Mouse (Mus musculus) embryonic facial prominence, embryonic 13.5 days (tissue): ENCODE measurements around the gene Fut1. TPM values are rescaled to one million over a fixed set of nuclear protein-coding genes. Genes with fewer than 3 reads are reported as not detected.

Experiments
- ATAC-seq: fragments of 200-750 bp; cut with Nextera tagmentation; 2 replicates; pipeline ENCODE4 v1.8.0; 2017; ENCODE audit warnings: low read depth; ENCODE audit not compliant: insufficient number of reproducible peaks, insufficient read depth, low FRiP score, low TSS enrichment
- H3K27ac ChIP-seq: fragments of 300-500 bp; sonication (generic); 2 replicates; pipeline ENCODE4 v1.5.1; 2015; ENCODE audit warnings: moderate library complexity, mild to moderate bottlenecking, inconsistent platforms
- H3K27me3 ChIP-seq: fragments of 300-500 bp; sonication (generic); 2 replicates; pipeline ENCODE4 v1.6.1; 2015; ENCODE audit warnings: mild to moderate bottlenecking, inconsistent platforms
- H3K36me3 ChIP-seq: fragments of 300-500 bp; sonication (generic); 2 replicates; pipeline ENCODE4 v1.6.1; 2015; ENCODE audit warnings: mild to moderate bottlenecking, inconsistent platforms
- H3K4me1 ChIP-seq: fragments of 300-500 bp; sonication (generic); 2 replicates; pipeline ENCODE4 v1.6.1; 2015; ENCODE audit warnings: inconsistent platforms
- H3K4me2 ChIP-seq: fragments of 300-500 bp; sonication (generic); 2 replicates; pipeline ENCODE4 v1.6.1; 2015; ENCODE audit warnings: moderate library complexity, mild to moderate bottlenecking, inconsistent platforms
- H3K4me3 ChIP-seq: fragments of 300-500 bp; sonication (generic); 2 replicates; pipeline ENCODE4 v1.5.1; 2015; ENCODE audit warnings: mild to moderate bottlenecking, inconsistent platforms
- H3K9ac ChIP-seq: fragments of 300-500 bp; sonication (generic); 2 replicates; pipeline ENCODE4 v1.6.1; 2015; ENCODE audit warnings: mild to moderate bottlenecking, inconsistent platforms
- H3K9me3 ChIP-seq: fragments of 300-500 bp; sonication (generic); 2 replicates; pipeline ENCODE4 v1.6.1; 2016; ENCODE audit warnings: inconsistent platforms
- WGBS: fragments of 180-500 bp; shearing (Covaris S2); methylation state at CpG from one replicate; pipeline ENCODE4 v1.1.7; 2015; ENCODE audit warnings: mixed read lengths; 5-methylcytosine and 5-hydroxymethylcytosine counted together
- polyA plus RNA-seq: library from polyadenylated mRNA; unstranded; fragments of >200 nt; fragmentation: Nextera tagmentation; extraction: Ambion mirVana; gene quantifications from 2 replicates; pipeline ENCODE4 v1.2.1, GENCODE M21; 2015

The Fut1 gene
- polyA plus RNA-seq, 1 experiment from 2014 or later: 2.3 TPM

DNA sequence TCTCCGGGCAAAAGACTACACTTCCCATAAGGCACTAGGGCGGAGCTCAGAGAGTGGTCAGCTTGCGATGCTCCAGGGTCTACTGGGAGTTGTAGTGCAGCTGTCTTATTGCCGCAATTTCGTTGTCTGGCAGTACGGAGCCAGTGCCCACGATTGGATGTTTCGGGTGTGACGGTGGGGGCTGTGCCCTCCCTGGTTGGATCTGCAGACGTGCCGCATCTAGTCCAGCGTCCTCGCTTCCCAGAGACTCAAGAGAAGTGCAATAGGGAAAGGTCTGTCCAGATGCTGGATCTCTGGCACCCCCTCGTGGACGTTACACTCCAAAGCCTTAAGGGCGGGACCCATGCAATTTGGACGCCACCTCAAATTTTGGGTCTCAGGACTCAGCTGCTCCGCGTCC is 27.9 kb upstream of the Fut1 start:
- ATAC-seq: peak; percentile 93
- peak overlapping the region; percentile 33 for H3K4me3 ChIP-seq
- H3K36me3 ChIP-seq: peaks cover 32% of the 10 kb centered on the region
- WGBS: 4% methylated on average over 19 of the region's 19 CpGs
- no peak overlapping the region; the same call in 1 of the 2 replicates for H3K27ac ChIP-seq
- no peaks in the 10 kb centered on the region for H3K9me3 ChIP-seq
- H3K27me3 ChIP-seq: no peaks in the 10 kb centered on the region
- peak overlapping the region; percentile 49; the same call in 1 of the 2 replicates for H3K9ac ChIP-seq
- peaks cover 9% of the 10 kb centered on the region; the same call in 1 of the 2 replicates for H3K4me1 ChIP-seq
- H3K4me2 ChIP-seq: peak overlapping the region; percentile 57

DNA sequence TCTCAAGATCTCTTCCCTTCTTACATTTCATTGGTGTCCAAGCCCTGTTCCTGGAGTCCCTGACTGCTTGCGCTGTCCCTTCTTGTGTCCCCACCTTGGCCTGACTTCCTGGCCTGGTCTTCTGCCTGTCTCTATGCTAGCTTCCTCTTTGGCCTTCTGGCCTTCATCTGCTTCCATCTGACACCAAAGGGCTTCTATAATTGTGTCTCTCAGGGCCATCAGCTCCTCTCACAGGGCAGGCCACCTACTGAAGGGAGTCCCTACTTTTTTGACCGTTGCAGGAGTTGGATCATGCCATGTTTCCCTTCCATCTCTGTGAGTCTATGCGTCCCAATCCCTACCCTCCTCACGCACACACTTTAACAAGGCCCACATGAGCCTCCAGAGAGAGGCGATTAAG is 27.2 kb upstream of the Fut1 start:
- H3K4me3 ChIP-seq: peak overlapping the region; percentile 33; the same call in 1 of the 2 replicates
- no peak overlapping the region for H3K9ac ChIP-seq
- H3K4me1 ChIP-seq: peaks cover 9% of the 10 kb centered on the region; the same call in 1 of the 2 replicates
- peaks cover 25% of the 10 kb centered on the region for H3K36me3 ChIP-seq
- H3K27me3 ChIP-seq: no peaks in the 10 kb centered on the region
- no peak overlapping the region for H3K27ac ChIP-seq
- no peaks in the 10 kb centered on the region for H3K9me3 ChIP-seq
- ATAC-seq: no peak
- WGBS: 94% methylated on average over 5 of the region's 5 CpGs
- H3K4me2 ChIP-seq: no peak overlapping the region; the same call in 1 of the 2 replicates

DNA sequence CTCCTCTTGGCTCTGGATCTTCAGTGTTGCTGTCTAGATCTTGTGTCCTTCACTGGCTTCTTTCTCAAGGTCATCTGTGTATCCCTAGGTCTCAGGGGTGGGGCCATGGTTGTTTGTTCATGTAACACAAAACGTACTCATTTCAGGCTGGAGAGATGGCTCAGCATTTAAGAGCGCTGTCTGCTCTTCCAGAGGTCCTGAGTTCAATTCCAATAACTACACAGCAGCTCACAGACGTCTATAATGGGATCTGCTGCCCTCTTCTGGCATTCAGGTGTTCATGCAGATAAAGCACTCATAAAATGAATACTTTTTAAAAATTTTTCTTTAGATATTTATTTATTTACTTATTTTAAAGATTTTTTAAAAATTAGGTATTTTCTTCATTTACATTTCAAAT is 26.2 kb upstream of the Fut1 start:
- H3K4me2 ChIP-seq: no peak overlapping the region
- no peak overlapping the region for H3K27ac ChIP-seq
- H3K4me3 ChIP-seq: no peak overlapping the region
- H3K27me3 ChIP-seq: no peaks in the 10 kb centered on the region
- no peaks in the 10 kb centered on the region for H3K9me3 ChIP-seq
- peaks cover 9% of the 10 kb centered on the region; the same call in 1 of the 2 replicates for H3K4me1 ChIP-seq
- H3K9ac ChIP-seq: no peak overlapping the region
- 65% methylated on average over 3 of the region's 3 CpGs for WGBS
- peaks cover 16% of the 10 kb centered on the region for H3K36me3 ChIP-seq
- no peak for ATAC-seq

DNA sequence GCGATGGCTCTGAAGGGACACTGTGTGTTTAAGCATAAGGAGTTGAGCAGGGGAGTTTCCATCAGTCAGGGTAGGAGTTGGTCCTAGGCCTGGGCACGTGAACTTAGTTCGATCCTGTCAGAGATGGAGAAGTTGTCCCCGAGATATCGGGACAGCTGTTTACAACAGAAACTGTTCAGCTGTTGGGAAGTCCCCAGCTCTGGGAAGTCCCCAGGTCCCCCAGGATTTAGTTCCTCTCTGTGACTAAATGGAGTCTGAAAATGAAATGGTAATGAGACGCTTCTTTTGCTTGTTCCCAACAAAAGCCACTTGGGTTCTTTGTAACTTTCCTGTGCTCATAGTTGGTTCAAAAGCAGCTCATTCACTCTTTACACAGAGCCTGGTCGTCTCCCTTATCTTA is 25.2 kb upstream of the Fut1 start:
- ATAC-seq: no peak
- peaks cover 10% of the 10 kb centered on the region for H3K36me3 ChIP-seq
- no peak overlapping the region for H3K27ac ChIP-seq
- no peak overlapping the region for H3K9ac ChIP-seq
- 81% methylated on average over 7 of the region's 7 CpGs for WGBS
- peaks cover 9% of the 10 kb centered on the region; the same call in 1 of the 2 replicates for H3K4me1 ChIP-seq
- H3K9me3 ChIP-seq: no peaks in the 10 kb centered on the region
- no peaks in the 10 kb centered on the region for H3K27me3 ChIP-seq
- H3K4me2 ChIP-seq: no peak overlapping the region
- H3K4me3 ChIP-seq: no peak overlapping the region

DNA sequence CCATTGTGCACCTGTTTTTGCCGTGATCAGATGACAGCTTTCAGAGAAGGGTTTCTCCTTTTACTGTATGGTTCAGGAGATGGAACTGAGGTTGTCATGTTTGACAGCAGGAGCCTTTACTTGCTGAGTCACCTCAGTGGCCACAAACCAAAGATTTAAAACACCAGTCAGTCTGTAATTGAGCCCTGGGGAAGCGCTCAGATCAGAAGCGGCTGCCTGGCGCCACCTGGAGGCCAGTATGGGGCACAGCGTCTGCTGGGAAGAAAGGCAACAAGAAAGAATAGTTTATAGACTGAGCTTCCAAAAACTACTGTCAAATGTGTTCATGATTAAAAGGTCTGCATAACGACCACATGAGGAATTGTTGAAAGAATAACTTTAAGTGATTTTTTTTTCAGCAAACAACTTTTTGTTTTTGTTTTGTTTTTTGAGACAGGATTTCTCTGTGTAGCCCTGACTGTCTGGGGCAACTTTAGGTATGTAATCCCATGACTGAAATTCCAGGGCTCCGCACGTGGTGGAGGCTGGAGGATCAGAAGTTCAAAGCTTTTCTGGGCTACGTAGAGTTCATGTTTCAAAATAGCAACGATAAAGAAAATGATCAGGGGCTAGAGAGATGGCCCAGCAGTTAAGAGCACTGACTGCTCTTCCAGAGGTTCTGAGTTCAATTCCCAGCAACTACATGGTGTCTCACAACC is 23.8 kb upstream of the Fut1 start:
- H3K9ac ChIP-seq: no peak overlapping the region
- H3K9me3 ChIP-seq: no peaks in the 10 kb centered on the region
- ATAC-seq: no peak
- H3K4me1 ChIP-seq: peaks cover 9% of the 10 kb centered on the region; the same call in 1 of the 2 replicates
- H3K27me3 ChIP-seq: no peaks in the 10 kb centered on the region
- H3K4me3 ChIP-seq: no peak overlapping the region
- peaks cover under 1% of the 10 kb centered on the region; the same call in 1 of the 2 replicates for H3K36me3 ChIP-seq
- WGBS: 14% methylated on average over 10 of the region's 10 CpGs
- no peak overlapping the region for H3K27ac ChIP-seq
- H3K4me2 ChIP-seq: no peak overlapping the region

DNA sequence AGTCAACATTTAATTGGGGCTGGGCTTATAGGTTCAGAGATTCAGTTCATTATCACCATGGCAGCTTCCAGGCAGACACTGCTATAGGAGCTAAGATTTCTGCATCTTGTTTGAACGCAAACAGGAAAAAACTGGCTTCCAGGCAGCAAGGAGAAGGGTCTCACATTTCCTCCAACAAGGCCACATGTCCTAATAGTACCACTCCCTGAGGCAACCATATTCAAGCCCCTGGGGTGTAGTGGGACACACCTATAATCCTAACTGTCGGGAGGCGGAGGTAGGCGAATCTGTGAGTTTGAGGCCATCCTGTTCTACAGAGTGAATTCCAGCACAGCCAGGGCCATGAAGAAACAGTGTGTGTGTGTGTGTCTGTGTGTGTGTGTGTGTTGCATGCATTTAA is 21.9 kb upstream of the Fut1 start:
- H3K36me3 ChIP-seq: no peaks in the 10 kb centered on the region
- H3K9me3 ChIP-seq: no peaks in the 10 kb centered on the region
- peaks cover 4% of the 10 kb centered on the region; the same call in 1 of the 2 replicates for H3K4me1 ChIP-seq
- ATAC-seq: no peak
- no peak overlapping the region for H3K9ac ChIP-seq
- H3K27me3 ChIP-seq: no peaks in the 10 kb centered on the region
- 63% methylated on average over 4 of the region's 4 CpGs for WGBS
- H3K4me2 ChIP-seq: no peak overlapping the region
- no peak overlapping the region for H3K27ac ChIP-seq
- H3K4me3 ChIP-seq: no peak overlapping the region

DNA sequence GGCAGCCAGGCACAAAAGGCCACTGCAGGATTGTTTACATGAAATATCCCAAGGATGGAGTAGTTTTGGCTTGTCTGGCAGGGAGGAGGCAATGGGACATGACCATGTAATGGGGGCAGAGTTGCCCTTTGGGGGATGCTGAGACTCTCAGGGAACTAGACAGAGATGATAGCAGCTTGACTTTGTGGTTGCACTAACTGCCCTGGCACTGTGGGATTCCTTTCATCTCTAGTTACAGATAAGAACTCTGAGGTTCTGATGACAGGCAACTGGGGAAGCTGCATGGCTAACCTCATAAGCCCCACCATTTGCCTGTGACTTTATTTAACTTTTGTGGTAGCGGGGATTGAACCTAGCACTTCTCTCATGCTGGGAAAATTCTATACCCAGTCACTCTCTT is 21.0 kb upstream of the Fut1 start:
- Histone ChIP-seq H3K27ac (no peak overlapping the region), H3K4me1 (peaks cover 4% of the 10 kb centered on the region; the same call in 1 of the 2 replicates), H3K36me3 (no peaks in the 10 kb centered on the region), H3K4me3 (no peak overlapping the region), H3K9me3 (no peaks in the 10 kb centered on the region), H3K4me2 (no peak overlapping the region), H3K9ac (no peak overlapping the region), H3K27me3 (no peaks in the 10 kb centered on the region)
- WGBS: 80% methylated on average over 1 of the region's 1 CpGs
- ATAC-seq: no peak

DNA sequence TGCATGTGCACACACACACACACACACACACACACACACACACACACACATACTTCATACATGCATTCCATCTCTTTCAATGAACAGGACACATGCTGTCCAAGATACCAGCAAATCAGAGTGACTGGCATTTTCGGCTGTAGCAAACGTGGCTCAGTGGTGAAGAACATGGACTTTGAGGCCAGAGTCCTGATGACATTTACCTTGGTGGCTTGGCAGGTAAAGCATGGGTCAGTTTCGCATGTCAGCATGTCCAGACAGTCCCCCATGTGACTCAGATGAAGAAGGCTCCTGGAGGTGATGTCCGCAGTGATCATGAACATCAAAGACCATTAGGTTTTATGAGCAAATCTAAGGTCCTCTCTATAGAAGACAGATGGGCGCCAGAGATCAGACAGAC is 20.1 kb upstream of the Fut1 start:
- Histone ChIP-seq H3K9ac (no peak overlapping the region), H3K4me3 (no peak overlapping the region), H3K4me2 (no peak overlapping the region), H3K27me3 (no peaks in the 10 kb centered on the region), H3K27ac (no peak overlapping the region), H3K4me1 (peaks cover 4% of the 10 kb centered on the region; the same call in 1 of the 2 replicates), H3K36me3 (no peaks in the 10 kb centered on the region), H3K9me3 (no peaks in the 10 kb centered on the region)
- 85% methylated on average over 5 of the region's 5 CpGs for WGBS
- ATAC-seq: no peak

DNA sequence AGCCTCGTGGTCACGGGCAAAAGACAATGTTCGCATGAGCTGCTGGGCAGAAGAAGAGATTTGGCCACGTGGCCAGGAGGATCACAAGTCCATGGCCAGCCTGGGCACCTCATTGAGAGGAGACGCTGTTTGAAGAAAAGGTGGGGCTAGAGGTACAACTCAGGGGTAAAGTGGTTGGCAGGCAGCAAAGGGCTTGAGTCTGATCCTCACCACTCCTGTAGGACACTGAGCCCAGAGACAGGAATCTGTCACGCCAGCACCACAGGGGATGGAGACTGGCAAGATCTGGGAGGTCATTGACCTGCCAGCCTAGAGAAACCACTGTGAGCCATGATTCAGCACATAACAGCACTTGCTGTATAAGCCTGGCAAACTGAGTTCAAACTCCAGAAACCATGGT is 19.6 kb upstream of the Fut1 start:
- Histone ChIP-seq H3K36me3 (no peaks in the 10 kb centered on the region), H3K27me3 (no peaks in the 10 kb centered on the region), H3K9me3 (no peaks in the 10 kb centered on the region), H3K4me2 (no peak overlapping the region), H3K4me3 (no peak overlapping the region), H3K4me1 (peaks cover 4% of the 10 kb centered on the region; the same call in 1 of the 2 replicates), H3K9ac (no peak overlapping the region), H3K27ac (no peak overlapping the region)
- 87% methylated on average over 6 of the region's 6 CpGs for WGBS
- ATAC-seq: no peak

DNA sequence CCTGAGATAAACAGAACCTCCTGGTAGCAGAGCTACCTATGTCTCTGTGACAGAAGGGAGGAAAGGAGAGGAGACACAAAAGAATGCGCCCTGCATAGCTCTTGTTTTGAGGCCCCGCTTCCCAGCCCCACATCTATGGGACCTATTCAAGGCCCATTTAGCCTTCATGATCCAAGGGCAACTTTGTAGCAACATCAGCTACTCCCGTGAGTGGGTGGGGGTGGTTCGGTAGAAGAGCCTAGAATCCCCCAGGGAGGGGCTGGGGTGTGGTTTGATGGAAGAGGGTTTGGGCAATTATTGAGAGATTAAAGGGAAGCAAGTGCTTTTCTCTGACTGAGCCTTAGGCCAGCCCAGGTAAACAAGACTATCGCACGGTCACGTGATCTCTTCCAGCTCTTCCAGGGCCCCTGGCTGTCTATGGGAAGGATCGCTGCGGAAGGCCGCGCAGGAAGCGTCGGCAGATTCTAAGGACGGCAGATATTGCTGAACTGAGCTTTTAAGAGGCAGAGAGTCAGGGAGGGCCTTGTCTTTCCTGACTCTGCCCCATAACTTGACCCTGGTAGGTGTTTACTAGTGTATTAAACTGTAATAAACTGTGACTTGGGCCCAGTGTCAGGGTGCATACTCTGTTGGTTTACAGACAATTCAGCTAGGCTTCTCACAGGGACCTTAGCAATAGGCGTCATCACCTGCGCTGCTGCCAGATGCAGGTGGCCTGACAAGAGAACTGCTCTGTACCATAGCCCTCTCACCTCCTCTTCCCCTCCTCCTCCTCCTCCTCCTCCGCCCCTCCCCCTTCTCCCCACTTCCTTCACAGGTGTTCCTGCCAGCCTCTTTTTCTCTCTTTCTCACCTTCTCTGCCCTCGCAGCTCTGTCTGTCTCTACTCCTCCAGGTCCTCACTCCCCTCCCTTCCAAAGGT is 17.9 kb upstream of the Fut1 start:
- H3K9me3 ChIP-seq: no peaks in the 10 kb centered on the region
- WGBS: 41% methylated on average over 18 of the region's 18 CpGs
- H3K4me3 ChIP-seq: no peak overlapping the region
- H3K36me3 ChIP-seq: no peaks in the 10 kb centered on the region
- no peaks in the 10 kb centered on the region for H3K27me3 ChIP-seq
- H3K27ac ChIP-seq: no peak overlapping the region
- no peak for ATAC-seq
- 0 out of 2 replicates have a peak overlapping the region, but pooled peaks have one; percentile 32 for H3K9ac ChIP-seq
- peaks cover 4% of the 10 kb centered on the region; the same call in 1 of the 2 replicates for H3K4me1 ChIP-seq
- H3K4me2 ChIP-seq: no peak overlapping the region

DNA sequence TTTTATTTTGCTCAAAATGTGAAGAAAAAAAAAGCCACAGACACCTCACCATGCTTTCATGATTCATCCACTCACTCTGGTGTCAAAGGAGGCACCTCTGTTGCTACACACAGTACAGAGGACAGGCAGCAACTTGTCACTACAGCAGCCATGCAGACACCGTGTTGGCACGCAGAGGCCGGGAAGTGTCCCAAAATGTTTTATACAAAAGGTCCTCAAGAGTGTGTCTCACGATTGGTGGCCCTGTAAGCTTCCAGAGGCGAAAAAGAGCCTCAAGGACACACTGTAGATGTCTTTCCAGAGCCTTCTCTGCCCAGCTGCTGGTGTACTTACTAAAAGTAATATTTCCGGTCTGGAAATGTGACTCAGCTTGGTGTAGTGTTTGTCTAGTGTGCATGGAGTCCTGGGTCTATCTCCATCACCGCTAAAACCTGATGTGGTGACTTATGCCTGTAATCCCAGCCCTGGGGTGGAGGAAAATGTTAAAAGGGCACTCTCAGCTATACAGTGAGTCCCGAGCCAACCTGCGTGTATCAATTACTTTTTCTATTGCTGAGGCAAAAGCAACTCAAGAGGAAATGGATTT is 11.3 kb upstream of the Fut1 start:
- 0 out of 2 replicates have a peak overlapping the region, but pooled peaks have one; percentile 11 for H3K27ac ChIP-seq
- 70% methylated on average over 9 of the region's 9 CpGs for WGBS
- no peaks in the 10 kb centered on the region for H3K36me3 ChIP-seq
- no peaks in the 10 kb centered on the region for H3K9me3 ChIP-seq
- H3K4me1 ChIP-seq: no peaks in the 10 kb centered on the region
- no peaks in the 10 kb centered on the region for H3K27me3 ChIP-seq
- H3K4me3 ChIP-seq: no peak overlapping the region
- H3K9ac ChIP-seq: no peak overlapping the region
- no peak overlapping the region for H3K4me2 ChIP-seq
- no peak for ATAC-seq
